Mouse (Mus musculus): ENCODE data around the gene Zmiz1. TPM values are rescaled to one million over a fixed set of nuclear protein-coding genes. Genes with fewer than 3 reads are reported as not detected.
A peak's percentile ranks its signal among the peaks of the same experiment; 100 is the strongest.

The Zmiz1 gene
- total and polyA plus RNA-seq, 2 experiments from 2014 or later: 38.0 to 75.6 TPM

GRCm38 (mm10) chr14:25421596-25422001, 37.4 kb upstream of the Zmiz1 start:
- H3K4me3 ChIP-seq (ENCODE audit: low read depth, low read length): no peak overlapping the region
- no peaks in the 10 kb centered on the region for H3K9me3 ChIP-seq (ENCODE audit: low read length)
- no peaks in the 10 kb centered on the region for H3K27me3 ChIP-seq (ENCODE audit: insufficient read depth, low read length)
- DNase-seq: peak; percentile 78
- WGBS: 17% methylated on average over 13 of the region's 13 CpGs
- no peak overlapping the region for H3K4me2 ChIP-seq (ENCODE audit: low read depth)
- peaks cover 2% of the 10 kb centered on the region; the same call in 1 of the 2 replicates for H3K4me1 ChIP-seq (ENCODE audit: insufficient read depth)
- H3K36me3 ChIP-seq (ENCODE audit: insufficient read depth): no peaks in the 10 kb centered on the region
- no peak for TF ChIP-seq CTCF (IDR thresholded peaks at IDR 0.05; ENCODE audit: low read depth)
- peak; percentile 92 for ATAC-seq
- H3K9ac ChIP-seq: 0 out of 2 replicates have a peak overlapping the region, but pooled peaks have one; percentile 6
- H3K27ac ChIP-seq (ENCODE audit: low read depth, low read length): peak overlapping the region; percentile 77

- ATAC-seq: no peak
- no peak overlapping the region for H3K4me2 ChIP-seq (ENCODE audit: low read depth)
- no peaks in the 10 kb centered on the region for H3K36me3 ChIP-seq (ENCODE audit: insufficient read depth)
- H3K9me3 ChIP-seq (ENCODE audit: low read length): no peaks in the 10 kb centered on the region
- no peak for TF ChIP-seq CTCF (IDR thresholded peaks at IDR 0.05; ENCODE audit: low read depth)
- peaks cover 2% of the 10 kb centered on the region; the same call in 1 of the 2 replicates for H3K4me1 ChIP-seq (ENCODE audit: insufficient read depth)
- WGBS: 61% methylated on average over 1 of the region's 1 CpGs
- H3K27me3 ChIP-seq (ENCODE audit: insufficient read depth, low read length): no peaks in the 10 kb centered on the region
- no peak overlapping the region for H3K9ac ChIP-seq
- DNase-seq: no peak
- no peak overlapping the region for H3K4me3 ChIP-seq (ENCODE audit: low read depth, low read length)
- H3K27ac ChIP-seq (ENCODE audit: low read depth, low read length): no peak overlapping the region
These were observed 36.0 kb upstream of the Zmiz1 start for GRCm38 (mm10) chr14:25422946-25423345.

- DNase-seq (no peak), ATAC-seq (no peak)
- Histone ChIP-seq H3K9me3 (ENCODE audit: low read length) (no peaks in the 10 kb centered on the region), H3K27ac (ENCODE audit: low read depth, low read length) (no peak overlapping the region), H3K4me1 (ENCODE audit: insufficient read depth) (peaks cover 2% of the 10 kb centered on the region; the same call in 1 of the 2 replicates), H3K27me3 (ENCODE audit: insufficient read depth, low read length) (no peaks in the 10 kb centered on the region), H3K4me2 (ENCODE audit: low read depth) (no peak overlapping the region), H3K36me3 (ENCODE audit: insufficient read depth) (no peaks in the 10 kb centered on the region), H3K9ac (no peak overlapping the region), H3K4me3 (ENCODE audit: low read depth, low read length) (no peak overlapping the region)
- 75% methylated on average over 7 of the region's 7 CpGs for WGBS
- TF ChIP-seq CTCF (IDR thresholded peaks at IDR 0.05; ENCODE audit: low read depth): no peak
These were observed 35.1 kb upstream of the Zmiz1 start for GRCm38 (mm10) chr14:25423721-25424443.

DNA sequence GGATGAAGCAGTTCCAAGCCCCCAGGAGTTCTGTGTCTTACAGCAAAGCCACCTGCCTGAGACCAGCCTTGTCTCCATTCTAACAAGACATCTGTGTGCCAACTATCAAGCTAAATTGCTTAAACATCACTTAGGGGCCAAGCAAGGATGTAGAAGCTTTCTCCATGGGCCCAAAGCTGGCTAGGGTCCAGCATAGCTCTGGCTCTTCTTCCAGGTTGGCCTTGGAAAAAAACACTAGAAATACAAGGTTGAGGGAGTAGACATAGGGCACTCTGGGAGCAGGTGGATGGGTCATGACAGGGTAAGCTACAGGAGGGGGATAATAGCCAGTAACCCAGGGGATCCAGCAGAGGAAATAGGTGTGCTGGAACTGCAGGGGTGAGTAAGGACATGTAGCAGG, 20.7 kb upstream of the Zmiz1 start:
- Histone ChIP-seq H3K4me1 (ENCODE audit: insufficient read depth) (no peaks in the 10 kb centered on the region), H3K4me2 (ENCODE audit: low read depth) (no peak overlapping the region), H3K9me3 (ENCODE audit: low read length) (no peaks in the 10 kb centered on the region), H3K27me3 (ENCODE audit: insufficient read depth, low read length) (no peaks in the 10 kb centered on the region), H3K27ac (ENCODE audit: low read depth, low read length) (no peak overlapping the region), H3K4me3 (ENCODE audit: low read depth, low read length) (no peak overlapping the region), H3K9ac (no peak overlapping the region), H3K36me3 (ENCODE audit: insufficient read depth) (no peaks in the 10 kb centered on the region)
- no peak for TF ChIP-seq CTCF (IDR thresholded peaks at IDR 0.05; ENCODE audit: low read depth)
- ATAC-seq (no peak), DNase-seq (no peak)

GRCm38 (mm10) chr14:25440116-25440515, 18.9 kb upstream of the Zmiz1 start:
- no peaks in the 10 kb centered on the region for H3K4me1 ChIP-seq (ENCODE audit: insufficient read depth)
- no peak for DNase-seq
- TF ChIP-seq CTCF (IDR thresholded peaks at IDR 0.05; ENCODE audit: low read depth): no peak
- H3K36me3 ChIP-seq (ENCODE audit: insufficient read depth): no peaks in the 10 kb centered on the region
- WGBS: 6% methylated on average over 1 of the region's 1 CpGs
- H3K9me3 ChIP-seq (ENCODE audit: low read length): no peaks in the 10 kb centered on the region
- H3K9ac ChIP-seq: no peak overlapping the region
- no peak overlapping the region for H3K27ac ChIP-seq (ENCODE audit: low read depth, low read length)
- H3K4me3 ChIP-seq (ENCODE audit: low read depth, low read length): no peak overlapping the region
- H3K4me2 ChIP-seq (ENCODE audit: low read depth): no peak overlapping the region
- H3K27me3 ChIP-seq (ENCODE audit: insufficient read depth, low read length): no peaks in the 10 kb centered on the region
- ATAC-seq: no peak

DNA sequence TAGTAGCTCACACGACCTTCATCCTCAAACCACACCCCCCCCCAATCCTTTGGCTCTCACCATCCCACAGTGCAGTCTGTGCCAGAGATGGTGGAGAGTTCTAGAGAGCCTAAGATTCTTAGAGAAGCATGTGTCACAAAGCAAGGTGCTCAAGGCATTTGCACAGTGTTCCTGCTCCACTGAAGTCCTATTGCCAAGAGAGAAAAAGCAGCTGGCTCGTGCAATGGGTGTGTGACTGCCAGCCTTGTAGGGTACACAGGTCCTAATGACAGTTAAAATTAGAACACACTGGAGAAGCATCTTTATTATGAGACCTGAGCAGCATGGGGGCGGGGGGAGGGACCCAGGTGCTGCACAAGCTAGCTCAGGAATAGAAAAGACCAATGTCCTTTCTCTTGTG, 18.2 kb upstream of the Zmiz1 start:
- Histone ChIP-seq H3K4me1 (ENCODE audit: insufficient read depth) (no peaks in the 10 kb centered on the region), H3K9me3 (ENCODE audit: low read length) (no peaks in the 10 kb centered on the region), H3K4me3 (ENCODE audit: low read depth, low read length) (no peak overlapping the region), H3K36me3 (ENCODE audit: insufficient read depth) (no peaks in the 10 kb centered on the region), H3K27me3 (ENCODE audit: insufficient read depth, low read length) (no peaks in the 10 kb centered on the region), H3K9ac (no peak overlapping the region), H3K4me2 (ENCODE audit: low read depth) (no peak overlapping the region), H3K27ac (ENCODE audit: low read depth, low read length) (no peak overlapping the region)
- no peak for TF ChIP-seq CTCF (IDR thresholded peaks at IDR 0.05; ENCODE audit: low read depth)
- no peak for DNase-seq
- whole genome bisulfite sequencing: 48% methylated on average over 3 of the region's 3 CpGs
- no peak for ATAC-seq

DNA sequence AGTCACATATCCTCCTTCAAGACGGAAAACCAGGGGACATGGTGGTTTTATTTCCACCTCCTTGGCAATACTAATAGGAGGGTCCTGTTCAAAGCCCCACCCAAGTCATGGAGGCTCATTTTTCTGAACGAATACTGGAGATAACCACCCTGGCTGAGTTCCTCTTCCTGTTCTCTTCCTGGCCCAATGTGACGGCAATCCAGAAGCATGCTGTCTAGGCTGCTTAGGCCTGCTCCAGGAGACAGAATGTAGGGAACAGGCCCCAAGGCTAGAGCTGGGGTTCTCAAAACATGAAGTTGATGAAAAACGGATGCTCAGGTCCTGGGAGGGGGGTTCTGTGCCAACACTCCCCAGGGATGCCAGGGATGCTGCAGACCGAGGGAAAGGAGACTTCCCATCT, 17.5 kb upstream of the Zmiz1 start:
- no peak overlapping the region for H3K4me3 ChIP-seq (ENCODE audit: low read depth, low read length)
- DNase-seq (no peak), ATAC-seq (no peak)
- no peaks in the 10 kb centered on the region for H3K9me3 ChIP-seq (ENCODE audit: low read length)
- H3K4me1 ChIP-seq (ENCODE audit: insufficient read depth): no peaks in the 10 kb centered on the region
- 82% methylated on average over 5 of the region's 5 CpGs for WGBS
- H3K4me2 ChIP-seq (ENCODE audit: low read depth): no peak overlapping the region
- no peaks in the 10 kb centered on the region for H3K27me3 ChIP-seq (ENCODE audit: insufficient read depth, low read length)
- no peaks in the 10 kb centered on the region for H3K36me3 ChIP-seq (ENCODE audit: insufficient read depth)
- H3K9ac ChIP-seq: no peak overlapping the region
- TF ChIP-seq CTCF (IDR thresholded peaks at IDR 0.05; ENCODE audit: low read depth): no peak
- no peak overlapping the region for H3K27ac ChIP-seq (ENCODE audit: low read depth, low read length)
